Mouse (Mus musculus): Measurements from ENCODE around the gene Dkkl1.

GRCm38 (mm10) chr7:45185921-45186320 lies 26.0 kb downstream of the Dkkl1 start:
- TF ChIP-seq CTCF (IDR thresholded peaks at IDR 0.05; ENCODE audit: control insufficient read depth, insufficient read depth, insufficient read length): no peak
- TF ChIP-seq USF1 (IDR thresholded peaks at IDR 0.05; ENCODE audit: low read depth): no peak
- TF ChIP-seq MYOG (IDR thresholded peaks at IDR 0.05; ENCODE audit: control insufficient read depth, extremely low read depth, insufficient read length): no peak
- TF ChIP-seq MYOD1 (IDR thresholded peaks at IDR 0.05; ENCODE audit: control insufficient read depth, insufficient read length, low read depth): no peak
- TF ChIP-seq CEBPB (IDR thresholded peaks at IDR 0.05; ENCODE audit: low read depth): no peak
- no peak for TF ChIP-seq MAX (IDR thresholded peaks at IDR 0.05)
